Mouse (Mus musculus) lung, adult 18-20 months (tissue): ENCODE measurements at regions not wholly inside any gene's neighbourhood (a gene's known extent, or its start where the extent isn't known, plus 50 kb on each side); places are given as distances from the start of the nearest gene placed in this dataset.
A peak's percentile ranks its signal among the peaks of the same experiment; 100 is the strongest.

Experiments used
- DNase-seq, 2 experiments: peaks; one replicate each; pipeline ENCODE4 v3.0.0; 2022; ENCODE audit warnings: mixed read lengths in 2 of 2

DNA sequence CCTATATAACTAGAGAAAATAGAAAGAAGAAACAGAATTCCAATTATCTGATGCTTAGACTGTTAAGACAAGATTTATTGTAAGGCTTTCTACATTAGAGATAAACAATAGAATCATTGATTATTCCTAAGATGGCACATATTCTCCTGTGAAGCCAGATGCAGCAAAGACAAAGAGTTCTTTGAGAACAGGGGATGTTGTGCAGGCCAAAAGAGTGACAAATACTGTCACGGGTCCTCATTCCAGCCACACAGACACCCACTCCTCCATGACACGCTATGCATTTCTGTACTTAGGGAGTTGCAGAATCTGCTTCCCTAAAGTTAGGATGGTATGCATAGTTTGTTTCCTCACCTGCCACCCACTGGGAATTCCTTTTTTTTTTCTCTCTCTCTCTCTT is 245.2 kb downstream of the Sv2b start:
- DNase-seq = no peak

DNA sequence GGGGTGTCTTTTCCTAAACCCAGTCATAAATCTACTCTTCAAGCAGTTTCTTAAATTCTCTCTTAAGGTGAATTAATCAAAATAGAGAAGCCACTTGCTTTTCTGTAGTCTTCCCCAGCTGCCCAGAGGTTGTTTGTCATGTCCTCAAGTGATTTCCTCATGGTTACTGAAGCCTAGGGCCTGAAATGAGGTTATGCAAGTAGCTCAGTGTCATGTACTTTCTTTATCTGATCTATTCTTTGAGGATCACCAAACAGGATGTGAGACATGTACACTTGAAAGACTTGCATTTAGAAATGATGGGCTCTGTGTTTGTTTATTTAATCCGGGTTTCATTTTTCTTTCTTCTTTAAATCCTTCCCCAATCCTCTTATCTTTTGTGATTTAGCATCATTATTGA is 258.8 kb downstream of the Sv2b start:
- no peak for DNase-seq

- DNase-seq = peak in 1 of 2 experiments; percentile 2
These were observed 259.3 kb downstream of the Sv2b start for GRCm38 (mm10) chr7:75049751-75050150.

DNA sequence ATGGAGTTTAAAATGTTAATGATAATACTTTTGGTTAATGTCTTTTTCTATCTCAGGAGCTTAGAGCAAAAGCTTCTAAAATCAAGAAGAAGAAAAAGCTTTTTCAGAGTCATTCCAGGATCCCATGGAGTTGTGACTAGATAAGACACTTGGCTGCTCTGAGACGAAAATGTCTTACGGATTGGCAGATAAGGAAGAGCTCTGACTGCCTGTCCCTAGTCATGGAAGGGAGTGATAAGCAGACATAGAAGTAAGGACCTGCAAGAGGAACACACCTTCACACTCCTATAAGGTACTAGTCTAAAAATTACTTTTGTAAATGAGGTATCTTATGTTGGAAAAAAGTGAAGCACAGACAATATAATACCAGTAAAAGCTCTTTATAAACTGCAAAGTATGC is 260.2 kb downstream of the Sv2b start:
- no peak for DNase-seq

DNA sequence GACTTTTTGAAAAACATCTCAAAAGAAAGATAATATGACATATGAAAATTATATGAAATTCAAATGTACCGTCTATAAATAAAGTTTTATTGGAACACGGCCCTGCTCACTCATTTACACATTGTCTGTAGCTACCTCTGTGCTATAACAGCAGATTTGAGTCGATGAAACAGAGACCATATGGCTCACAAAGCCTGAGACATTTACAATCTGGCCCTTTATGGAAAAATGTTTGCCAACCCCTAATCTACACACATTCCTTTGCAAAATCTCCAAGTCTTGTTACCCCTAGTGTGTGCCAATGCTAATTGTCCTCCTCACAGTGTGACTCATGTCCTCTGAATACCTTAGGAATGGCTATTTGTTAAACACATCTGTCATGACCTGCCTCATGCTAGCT is 261.2 kb downstream of the Sv2b start:
- no peak for DNase-seq

- no peak for DNase-seq
These were observed 268.2 kb downstream of the Sv2b start for GRCm38 (mm10) chr7:75040871-75041270.

DNA sequence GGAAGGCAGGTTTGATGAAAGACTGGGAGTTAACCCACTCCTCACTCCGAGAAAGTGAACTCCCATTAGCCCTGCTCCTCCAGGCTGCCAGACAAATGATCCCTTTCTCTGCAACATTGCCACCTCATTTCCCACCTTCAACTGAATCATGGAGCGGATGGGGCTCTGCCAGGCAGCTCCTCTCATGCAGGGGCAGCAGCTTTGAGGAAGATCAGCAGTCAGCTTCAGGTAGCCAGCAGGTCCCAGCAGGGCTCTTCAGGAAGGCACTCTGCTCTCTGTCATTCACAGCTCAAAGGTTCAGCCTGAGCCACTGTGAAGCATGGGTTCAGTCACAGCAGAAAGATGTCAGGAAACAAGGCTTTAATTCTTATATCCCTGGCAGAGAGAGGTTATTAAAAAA is 282.9 kb downstream of the Sv2b start:
- no peak for DNase-seq

DNA sequence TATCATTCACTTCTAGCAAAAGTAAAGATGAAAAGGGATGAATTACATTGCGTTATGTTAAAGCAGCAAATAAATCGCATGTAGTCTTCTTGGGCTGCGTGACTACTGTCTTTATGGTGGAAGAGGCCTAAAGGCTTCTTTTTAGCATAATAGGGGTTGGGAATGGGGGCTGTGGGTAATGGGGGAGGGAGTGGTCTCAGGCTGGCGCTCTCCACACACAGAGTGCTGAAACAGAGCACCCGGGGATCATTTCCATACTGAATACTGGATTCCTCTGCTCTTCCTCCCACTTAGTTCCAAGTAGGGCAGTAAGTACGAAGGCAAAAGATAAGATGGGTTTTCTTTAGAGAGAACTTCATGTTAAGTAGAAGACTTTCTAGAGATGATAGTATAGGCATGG is 287.1 kb downstream of the Sv2b start:
- no peak for DNase-seq

DNA sequence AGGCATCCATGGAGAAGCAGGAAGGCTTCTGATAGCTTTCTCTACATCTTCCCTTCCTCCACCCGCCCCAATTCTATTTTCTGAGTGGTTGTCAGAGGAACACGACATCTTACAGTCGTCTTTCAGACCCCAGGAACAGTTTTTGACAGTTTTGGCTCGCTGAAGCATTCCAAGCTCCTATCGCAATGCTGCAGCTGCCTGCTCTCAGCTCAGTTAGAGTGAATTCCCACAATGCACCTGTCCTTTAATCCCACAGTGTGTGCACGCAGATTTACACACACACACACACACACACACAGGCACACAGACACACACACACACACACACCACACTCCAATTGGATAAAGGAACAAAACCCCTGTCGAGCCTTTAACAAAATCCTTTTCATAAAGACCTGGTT is 290.4 kb downstream of the Sv2b start:
- peak in 1 of 2 experiments; percentile 4 for DNase-seq

DNA sequence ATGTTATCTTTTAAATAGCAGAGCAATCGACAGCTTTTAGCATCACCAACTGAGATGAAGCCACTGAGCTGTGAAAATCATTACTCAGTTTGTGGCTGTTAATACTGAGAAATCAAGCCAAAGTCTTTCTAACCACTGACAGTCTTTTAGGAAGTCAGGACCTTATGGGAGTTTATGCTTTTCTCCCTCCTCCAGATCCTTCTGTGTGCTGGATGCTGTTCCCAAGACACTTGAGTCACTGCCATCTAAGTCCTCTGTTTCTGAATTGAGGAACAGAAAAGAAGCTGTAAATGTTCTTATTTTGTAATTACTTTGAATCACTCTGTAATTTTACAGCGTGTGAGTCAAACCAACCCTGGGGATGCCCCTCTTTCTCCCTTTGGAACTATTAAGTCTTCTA is 300.6 kb downstream of the Sv2b start:
- no peak for DNase-seq

GRCm38 (mm10) chr7:74990198-74990597 is 318.9 kb downstream of the Sv2b start:
- peak in 1 of 2 experiments; percentile 2 for DNase-seq

DNA sequence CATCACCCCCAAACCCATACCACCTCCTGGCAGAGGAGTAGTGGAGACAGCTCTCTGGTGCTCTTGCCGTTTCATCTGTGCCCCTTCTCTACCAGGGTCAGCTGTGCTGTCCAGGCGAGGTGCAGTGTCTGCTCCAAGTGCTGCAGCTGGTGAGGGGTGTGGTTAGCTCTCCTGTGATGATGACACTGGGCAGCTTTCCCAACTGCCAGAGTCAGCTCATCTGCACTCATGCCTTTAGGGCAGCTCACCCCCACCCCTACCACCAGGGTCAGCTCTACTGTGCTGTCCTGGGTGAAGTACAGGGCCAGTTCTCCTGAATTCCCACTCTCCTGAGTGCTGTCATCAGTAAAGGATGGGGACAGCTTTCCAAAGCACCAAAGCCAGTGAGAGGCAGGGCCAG is 329.6 kb downstream of the Sv2b start:
- no peak for DNase-seq

DNA sequence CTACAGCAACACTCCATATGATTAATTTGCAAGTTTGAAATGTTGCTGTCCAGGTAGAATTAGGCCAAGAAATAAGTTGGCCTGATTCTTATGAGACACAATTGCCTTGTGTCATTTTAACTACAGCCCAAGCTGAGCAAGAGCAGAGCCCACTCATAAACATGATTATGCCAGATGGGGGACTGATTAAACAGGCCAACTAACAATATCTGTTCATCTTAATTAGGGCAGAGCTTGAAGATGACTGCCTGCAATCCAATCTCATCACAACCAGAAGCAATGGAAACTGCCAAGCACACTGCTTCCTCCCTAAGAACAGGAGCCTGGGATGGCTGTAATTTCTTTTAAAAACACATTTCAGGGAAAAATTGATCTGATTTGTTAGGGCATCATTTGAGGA is 333.1 kb downstream of the Sv2b start:
- DNase-seq = no peak

GRCm38 (mm10) chr7:74974448-74974847 is 334.6 kb downstream of the Sv2b start:
- no peak for DNase-seq

GRCm38 (mm10) chr7:74944421-74945098 is 364.5 kb downstream of the Sv2b start:
- DNase-seq = no peak

DNA sequence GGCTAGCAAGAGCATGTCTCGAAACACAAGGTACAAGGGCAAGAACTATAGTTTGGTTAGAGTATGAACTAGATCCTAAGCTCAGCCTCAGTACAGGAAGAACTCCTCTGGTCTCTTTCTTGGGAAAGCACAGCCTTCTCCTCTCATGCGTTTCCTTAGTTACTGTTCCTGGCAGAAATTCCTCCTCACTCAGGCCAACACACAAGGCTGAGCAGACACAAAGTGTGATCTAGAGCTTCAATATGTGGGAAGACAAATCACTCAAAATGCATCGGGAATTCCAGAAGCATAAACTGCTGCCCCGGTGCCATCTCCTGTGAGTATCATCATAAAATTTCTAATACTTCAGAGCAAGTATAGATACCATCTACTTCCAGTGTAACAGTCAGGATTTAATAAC is 366.1 kb downstream of the Sv2b start:
- DNase-seq = no peak

DNA sequence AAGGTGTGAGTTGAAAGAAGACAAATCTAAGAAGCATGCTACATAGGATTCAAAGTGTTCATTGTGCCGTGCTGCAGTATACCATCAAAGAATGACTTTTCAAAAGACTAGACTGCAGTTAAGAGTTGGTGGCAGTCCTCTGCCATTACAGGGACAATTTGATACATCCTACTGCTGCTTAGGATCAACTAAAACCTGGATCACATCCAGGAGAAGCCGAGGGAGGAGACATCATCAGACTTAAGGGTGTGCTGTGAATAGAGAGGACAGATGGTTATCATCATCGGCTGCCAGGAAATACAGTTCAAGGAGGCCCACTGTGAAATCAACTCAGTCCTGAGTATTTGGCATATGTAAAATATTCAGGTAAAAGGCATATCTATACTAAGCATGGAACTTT is 366.9 kb downstream of the Sv2b start:
- no peak for DNase-seq

GRCm38 (mm10) chr7:74929142-74929829 is 374.7 kb upstream of the Slco3a1 start:
- DNase-seq = no peak

GRCm38 (mm10) chr7:74928226-74928927 is 373.8 kb upstream of the Slco3a1 start:
- DNase-seq = no peak

DNA sequence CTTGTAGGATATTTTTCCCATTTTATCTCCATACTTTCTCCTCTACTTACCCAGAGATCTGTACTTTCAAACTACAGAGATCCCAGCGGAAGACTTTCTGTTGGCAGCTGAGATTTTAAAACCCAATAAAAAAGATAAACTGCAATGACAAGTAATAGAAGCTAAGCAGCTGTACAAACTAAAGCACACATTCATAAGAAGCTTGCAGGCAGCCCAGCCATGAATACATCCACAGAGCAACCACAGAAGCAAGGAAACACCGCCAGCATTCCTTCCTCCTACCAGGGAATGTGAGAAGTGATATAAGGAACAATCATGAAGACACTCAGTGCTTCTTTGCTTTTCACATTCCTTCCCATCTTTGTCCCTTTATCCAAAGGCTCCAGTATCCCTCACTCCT is 372.1 kb upstream of the Slco3a1 start:
- DNase-seq = no peak

DNA sequence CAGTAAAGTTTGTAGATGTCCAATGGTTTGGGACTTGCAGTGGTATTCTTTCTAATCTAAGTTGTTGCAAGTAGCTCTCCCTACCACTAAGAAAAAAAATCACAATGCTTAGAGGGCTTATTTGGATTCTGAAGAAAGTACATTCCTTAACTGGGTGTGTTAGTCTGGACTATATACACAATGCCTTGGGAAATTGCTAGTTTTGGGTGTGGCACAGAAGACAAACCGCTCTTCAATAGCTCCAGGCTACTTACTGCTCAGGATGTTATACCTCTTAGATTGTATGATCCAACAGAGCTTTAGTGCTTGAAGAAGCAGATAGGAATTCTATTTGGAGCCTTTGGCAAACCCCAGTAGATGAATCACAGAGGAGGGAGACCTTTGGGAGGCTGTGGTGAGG is 369.6 kb upstream of the Slco3a1 start:
- no peak for DNase-seq

DNA sequence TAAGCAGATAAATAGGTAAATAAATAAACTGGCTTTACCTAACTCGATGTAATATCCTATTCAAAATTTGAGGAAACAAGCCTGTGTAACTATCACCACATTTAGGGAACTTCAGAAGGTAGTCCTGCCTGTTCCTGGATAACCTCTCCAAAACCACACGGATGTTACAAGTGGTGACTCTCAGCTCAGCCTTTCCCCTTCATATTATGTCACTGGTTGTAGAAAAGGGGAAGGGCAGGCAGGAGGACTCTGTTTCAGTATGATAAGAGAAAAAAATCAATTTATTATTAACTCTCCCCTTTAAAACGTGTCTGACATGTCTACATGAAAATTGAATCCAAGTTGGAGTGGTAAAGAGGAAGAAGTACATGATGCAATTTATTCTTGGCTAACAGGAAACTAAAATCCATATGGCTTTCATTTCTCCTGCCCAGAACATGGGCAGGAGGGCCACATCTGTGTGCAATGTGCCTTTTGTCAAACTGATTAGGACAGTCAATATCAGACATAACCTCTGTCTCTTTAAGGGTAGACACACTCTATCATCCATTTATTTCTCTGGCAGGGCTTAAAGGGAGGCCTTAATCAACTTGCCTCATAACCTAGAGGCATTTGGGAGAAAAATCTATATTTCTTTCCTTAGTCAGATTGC is 353.9 kb upstream of the Slco3a1 start:
- DNase-seq = peak in 1 of 2 experiments; percentile 2

DNA sequence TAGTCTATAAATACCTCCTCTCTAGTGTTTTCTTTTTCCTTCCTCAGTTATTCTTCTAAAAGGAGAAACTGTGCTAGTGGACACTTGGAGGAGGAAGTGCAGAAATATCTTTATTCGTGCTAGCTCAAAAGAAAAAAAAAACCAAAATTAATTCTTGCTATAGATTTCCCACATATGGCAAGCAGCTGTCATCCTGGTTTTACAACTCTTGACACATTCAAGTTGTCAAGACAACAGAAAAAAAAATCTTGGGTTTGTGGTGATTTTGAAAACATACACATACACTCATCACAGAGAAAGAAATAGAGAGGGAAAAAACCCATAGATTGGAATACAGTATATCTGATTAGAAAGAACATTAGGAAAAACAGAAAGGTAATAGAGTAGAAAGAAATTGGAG is 352.8 kb upstream of the Slco3a1 start:
- DNase-seq = no peak

GRCm38 (mm10) chr7:74877466-74877865 is 322.9 kb upstream of the Slco3a1 start:
- DNase-seq = no peak
